ENCODE assay signal across 9 mouse cellular contexts in the genomic region with DNA sequence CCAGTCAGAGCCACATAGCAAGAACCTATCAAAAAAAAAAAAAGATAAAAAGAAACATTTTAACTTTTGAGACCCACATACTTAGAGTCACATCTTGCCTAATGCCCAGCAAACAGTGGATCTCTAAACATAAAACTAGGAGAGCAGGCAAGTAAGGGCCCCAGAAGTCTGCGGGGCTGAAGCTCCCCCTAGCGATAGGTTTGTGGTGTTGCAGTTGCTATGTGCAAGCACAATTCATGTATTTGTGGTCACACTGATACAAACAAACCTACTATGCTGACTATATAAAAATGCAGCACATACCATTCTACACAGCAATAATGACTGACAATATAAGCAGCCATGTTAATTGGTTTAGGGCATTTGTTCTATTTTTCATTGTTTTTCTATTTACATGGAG. TPM values are rescaled to one million over a fixed set of nuclear protein-coding genes. Genes with fewer than 3 reads are reported as not detected.
DNase-seq lines count a peak whose midpoint lies in the region; ATAC-seq and TF ChIP-seq lines count a peak whose summit lies in the region.
"Had no signal": no experiment of that assay in that cellular context is flagged by ENCODE, and none has a peak within 500 bp of the region (broad histone marks: within the 10 kb centered on the region; RNA-seq: fewer than 3 reads in every experiment).

No protein-coding gene starts in this region.

- no peaks in the 10 kb centered on the region for H3K27me3 ChIP-seq in liver, postnatal 0 days (ENCODE audit: insufficient read depth, low read length)
- H3K27me3 ChIP-seq: limb, embryonic 13.5 days had no signal

- H3K4me1 ChIP-seq in bone marrow macrophage, adult 2 months (ENCODE audit: control insufficient read depth, insufficient read depth, low read length): peaks cover 18% of the 10 kb centered on the region
- no peaks in the 10 kb centered on the region for H3K4me1 ChIP-seq in liver, postnatal 0 days (ENCODE audit: insufficient read depth)
- H3K4me1 ChIP-seq: limb, embryonic 13.5 days had no signal

- DNase-seq in gastrocnemius, adult 2 months: no peak
- DNase-seq in gastrocnemius, postnatal 4 days (ENCODE audit: low spot score in 2 of 2): no peak
- peak; percentile 77 for DNase-seq in 3T3-L1 (ENCODE audit: low read depth, low spot score)
- DNase-seq in liver, postnatal 0 days: peak; percentile 54
- DNase-seq in thymus, postnatal 4 days: peak; percentile 39
- DNase-seq in right cerebral cortex, adult 2 months (ENCODE audit: low spot score in 2 of 2): no peak
- DNase-seq in left cerebral cortex, adult 18-20 months (ENCODE audit: low spot score in 2 of 2): no peak

- 4% methylated on average over 2 of the region's 2 CpGs for WGBS in liver, postnatal 0 days (ENCODE audit: insufficient replicate concordance)

- no peak overlapping the region for H3K4me2 ChIP-seq in liver, postnatal 0 days (ENCODE audit: low read depth, low read length)
- H3K4me2 ChIP-seq: limb, embryonic 13.5 days had no signal

- no peak overlapping the region for H3K27ac ChIP-seq in gastrocnemius, adult 2 months
- no peak overlapping the region for H3K27ac ChIP-seq in bone marrow macrophage, adult 2 months (ENCODE audit: insufficient read depth, low read depth, low read length)
- H3K27ac ChIP-seq in liver, postnatal 0 days (ENCODE audit: low read depth): no peak overlapping the region
- H3K27ac ChIP-seq: limb, embryonic 13.5 days had no signal

- H3K9ac ChIP-seq in liver, postnatal 0 days (replicated peaks): no peak overlapping the region
- H3K9ac ChIP-seq: limb, embryonic 13.5 days had no signal

- TF ChIP-seq EP300 in liver, postnatal 0 days (IDR thresholded peaks at IDR 0.05; ENCODE audit: low read depth): no peak

- ATAC-seq in liver, postnatal 0 days: peak; percentile 54; the same call in 1 of the 2 replicates

- TF ChIP-seq POLR2A in bone marrow macrophage, adult 2 months (IDR thresholded peaks at IDR 0.05; ENCODE audit: borderline replicate concordance, low read depth, low read length): no peak

- H3K4me3 ChIP-seq in gastrocnemius, adult 2 months: no peak overlapping the region
- H3K4me3 ChIP-seq in bone marrow macrophage, adult 2 months (ENCODE audit: insufficient read depth, low read length): no peak overlapping the region
- no peak overlapping the region for H3K4me3 ChIP-seq in liver, postnatal 0 days (ENCODE audit: low read depth, low read length)
- H3K4me3 ChIP-seq: limb, embryonic 13.5 days had no signal

- intact Hi-C loops in gastrocnemius, adult 2 months (cut with DNase I): loop anchor here (5.0 kb wide), 1 partner anchor 41 kb away; no protein-coding TSS in a partner anchor

- H3K9me3 ChIP-seq in liver, postnatal 0 days (ENCODE audit: low read length): no peaks in the 10 kb centered on the region
- H3K9me3 ChIP-seq: limb, embryonic 13.5 days had no signal

- peak; percentile 82 for TF ChIP-seq CTCF in gastrocnemius, adult 2 months (IDR thresholded peaks at IDR 0.05)
- peak; percentile 87 for TF ChIP-seq CTCF in bone marrow macrophage, adult 2 months (IDR thresholded peaks at IDR 0.05; ENCODE audit: low read depth, low read length)
- peak; percentile 93 for TF ChIP-seq CTCF in liver, postnatal 0 days (IDR thresholded peaks at IDR 0.05; ENCODE audit: low read depth)

- H3K36me3 ChIP-seq in liver, postnatal 0 days (replicated peaks; ENCODE audit: insufficient read depth, low read length): peaks cover 78% of the 10 kb centered on the region

RNA-seq across cellular contexts. Expression of gene Kat7, which starts 11.9 kb away (rescaled TPM):
- total RNA-seq in gastrocnemius, adult 2 months (2021): 10 to 100 TPM; 21.5 to 23.9 TPM
- 10 to 100 TPM; 44.2 to 44.4 TPM for total RNA-seq in gastrocnemius, postnatal 4 days (2021)
- 41.2 and 41.7 TPM in 2 replicates for polyA plus RNA-seq in bone marrow macrophage, adult 2 months (2012; ENCODE audit: insufficient read depth, insufficient read length, missing spikeins)
- polyA plus RNA-seq in liver, postnatal 0 days (2015; fragmentation: Nextera tagmentation; extraction: Ambion mirVana): 16.8 and 19.4 TPM in 2 replicates
- 10 to 100 TPM; 75.7 to 81.8 TPM for total RNA-seq in left cerebral cortex, adult 18-20 months (2021)

RNA-seq across cellular contexts. Expression of gene Tac4, which starts 36.8 kb away (rescaled TPM):
- total RNA-seq in gastrocnemius, adult 2 months (2021): not detected
- not detected for total RNA-seq in gastrocnemius, postnatal 4 days (2021)
- polyA plus RNA-seq in bone marrow macrophage, adult 2 months (2012; ENCODE audit: insufficient read depth, insufficient read length, missing spikeins): not detected in 2 replicates
- polyA plus RNA-seq in liver, postnatal 0 days (2015; fragmentation: Nextera tagmentation; extraction: Ambion mirVana): not detected in 2 replicates
- total RNA-seq in left cerebral cortex, adult 18-20 months (2021): not detected

RNA-seq across cellular contexts. Expression of gene Fam117a, which starts 38.7 kb away (rescaled TPM):
- total RNA-seq in gastrocnemius, adult 2 months (2021): 1 to 10 TPM; 1.5 to 2.1 TPM
- 10 to 100 TPM; 21.1 to 24.9 TPM for total RNA-seq in gastrocnemius, postnatal 4 days (2021)
- 3.3 and 3.4 TPM in 2 replicates for polyA plus RNA-seq in bone marrow macrophage, adult 2 months (2012; ENCODE audit: insufficient read depth, insufficient read length, missing spikeins)
- 60.1 and 61.8 TPM in 2 replicates for polyA plus RNA-seq in liver, postnatal 0 days (2015; fragmentation: Nextera tagmentation; extraction: Ambion mirVana)
- total RNA-seq in left cerebral cortex, adult 18-20 months (2021): 1 to 10 TPM; 3.5 to 4.3 TPM

Comparison
In these comparisons a context has a peak if more than half of its experiments do, and no peak if none do; other contexts are left out.
1. RNA of gene Fam117a, which starts 38.7 kb away (total RNA-seq): 21.1 to 24.9 TPM in gastrocnemius, postnatal 4 days; 3.5 to 4.3 TPM in left cerebral cortex, adult 18-20 months and 1.5 to 2.1 TPM in gastrocnemius, adult 2 months; every median in the first group is over 4 times any median in the second.
2. DNase-seq: peak in 3T3-L1 (single experiment), liver, postnatal 0 days (single experiment) and thymus, postnatal 4 days (single experiment); none in gastrocnemius, adult 2 months (single experiment), gastrocnemius, postnatal 4 days (0 of 2), right cerebral cortex, adult 2 months (0 of 2) and left cerebral cortex, adult 18-20 months (0 of 2).
3. Peak in every context shown above with its lines, with median percentiles within 50 percentile points of each other: CTCF ChIP-seq.